Mouse (Mus musculus) G1E (cell line): Measurements from ENCODE around the gene Rrn3. TPM values are rescaled to one million over a fixed set of nuclear protein-coding genes. Genes with fewer than 3 reads are reported as not detected.

Experiments
- ATAC-seq: 2 replicates; pipeline ENCODE4 v1.8.0; 2016; ENCODE audit warnings: mild to moderate bottlenecking; ENCODE audit not compliant: insufficient number of reproducible peaks, poor library complexity, low FRiP score, severe bottlenecking; ENCODE audit errors: extremely low read depth
- DNase-seq: peaks from one replicate; pipeline ENCODE4 v3.0.0; 2012; ENCODE audit warnings: low spot score
- H3K27me3 ChIP-seq: 2 replicates; pipeline ENCODE4 v1.6.1; 2012; ENCODE audit warnings: mild to moderate bottlenecking, low read length, inconsistent platforms; ENCODE audit not compliant: insufficient read depth
- H3K36me3 ChIP-seq: replicated peaks from 2 replicates; pipeline ENCODE3; 2012; ENCODE audit warnings: mild to moderate bottlenecking, inconsistent platforms
- H3K4me1 ChIP-seq: 2 replicates; pipeline ENCODE4 v1.6.1; 2012; ENCODE audit warnings: low read depth, low read length, inconsistent platforms, mixed read lengths; ENCODE audit not compliant: insufficient read depth
- H3K4me3 ChIP-seq: 2 replicates; pipeline ENCODE4 v1.5.1; 2012; ENCODE audit warnings: low read depth, mild to moderate bottlenecking, inconsistent platforms, low read length, moderate library complexity, mixed read lengths
- H3K9me3 ChIP-seq: replicated peaks from 2 replicates; pipeline ENCODE4 v1.6.1; 2012; ENCODE audit warnings: inconsistent platforms
- CTCF ChIP-seq: IDR thresholded peaks from 2 replicates; pipeline ENCODE4 v1.5.1; 2012; ENCODE audit warnings: low read depth, low read length, inconsistent platforms, mixed read lengths
- GATA1 ChIP-seq: IDR thresholded peaks from 2 replicates; pipeline ENCODE4 v1.6.1; 2012; ENCODE audit warnings: borderline replicate concordance, low read length, inconsistent platforms, mixed read lengths
- GATA2 ChIP-seq: IDR thresholded peaks from 2 replicates; pipeline ENCODE4 v1.6.1; 2012; ENCODE audit warnings: low read depth, low read length, inconsistent platforms, borderline replicate concordance
- POLR2AphosphoS5 ChIP-seq: IDR thresholded peaks from 2 replicates; pipeline ENCODE4 v1.6.1; 2012; ENCODE audit warnings: low read depth, low read length, inconsistent platforms; ENCODE audit not compliant: insufficient replicate concordance
- TAL1 ChIP-seq: conservative IDR thresholded peaks from 2 replicates; pipeline ENCODE4 v1.6.1; 2012; ENCODE audit warnings: low read depth, low read length, inconsistent platforms, mixed read lengths
- polyA plus RNA-seq: library from polyadenylated mRNA; stranded (reverse); fragments of >175 nt; gene quantifications from 2 replicates; pipeline ENCODE4 v1.2.3, GENCODE M21; 2012
- total RNA-seq, 2 experiments: library from RNA; stranded (forward) in 1 of 2; stranded (reverse) in 1 of 2; fragments of 200-1000 nt in 1 of 2; fragments of >200 nt in 1 of 2; fragmentation: Nextera tagmentation in 1 of 2; gene quantifications; 2 replicates each; pipeline ENCODE4 v1.2.3; 2014 to 2017

Gene Rrn3
- total and polyA plus RNA-seq, 3 experiments, result 21.2 to 72.3 (median 67.6) TPM

DNA sequence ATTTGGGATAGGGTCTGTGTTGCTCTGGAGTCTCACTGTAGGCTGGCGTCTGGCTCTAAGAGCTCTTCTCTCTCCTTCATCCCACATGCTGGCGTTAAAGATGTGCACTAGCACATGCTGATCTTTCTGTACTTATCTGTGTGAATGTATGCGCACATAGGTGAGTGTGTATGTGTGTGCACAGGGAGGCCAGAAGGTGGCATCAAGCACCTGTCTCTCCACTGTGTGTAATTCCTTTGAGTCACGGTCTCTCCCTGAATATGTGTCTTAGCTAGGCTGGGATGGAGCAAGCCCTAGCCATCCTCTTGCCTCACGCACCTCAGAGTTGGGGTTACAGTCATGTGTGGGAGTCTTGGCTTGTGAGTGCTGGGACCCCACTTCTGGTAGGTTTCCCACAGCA lies 40.3 kb downstream of the Rrn3 start:
- no peak overlapping the region for H3K4me3 ChIP-seq

GRCm38 (mm10) chr16:13825781-13826490 lies 45.4 kb downstream of the Rrn3 start:
- no peak for ATAC-seq
- H3K36me3 ChIP-seq, result peaks cover 73% of the 10 kb centered on the region
- DNase-seq, result no peak
- no peak overlapping the region for H3K4me3 ChIP-seq
- no peaks in the 10 kb centered on the region for H3K27me3 ChIP-seq
- no peaks in the 10 kb centered on the region for H3K9me3 ChIP-seq
- H3K4me1 ChIP-seq, result peaks cover 24% of the 10 kb centered on the region
- TF ChIP-seq GATA1, result no peak

More for the DNA sequence above, 40.3 kb downstream of the Rrn3 start:
- Histone ChIP-seq H3K4me1 (peaks cover 44% of the 10 kb centered on the region), H3K9me3 (no peaks in the 10 kb centered on the region), H3K36me3 (peaks cover 42% of the 10 kb centered on the region), H3K27me3 (no peaks in the 10 kb centered on the region)
- no peak for TF ChIP-seq CTCF
- no peak for TF ChIP-seq GATA2
- no peak for TF ChIP-seq GATA1
- TF ChIP-seq POLR2AphosphoS5, result no peak
- TF ChIP-seq TAL1, result no peak
- ATAC-seq (no peak), DNase-seq (no peak)

DNA sequence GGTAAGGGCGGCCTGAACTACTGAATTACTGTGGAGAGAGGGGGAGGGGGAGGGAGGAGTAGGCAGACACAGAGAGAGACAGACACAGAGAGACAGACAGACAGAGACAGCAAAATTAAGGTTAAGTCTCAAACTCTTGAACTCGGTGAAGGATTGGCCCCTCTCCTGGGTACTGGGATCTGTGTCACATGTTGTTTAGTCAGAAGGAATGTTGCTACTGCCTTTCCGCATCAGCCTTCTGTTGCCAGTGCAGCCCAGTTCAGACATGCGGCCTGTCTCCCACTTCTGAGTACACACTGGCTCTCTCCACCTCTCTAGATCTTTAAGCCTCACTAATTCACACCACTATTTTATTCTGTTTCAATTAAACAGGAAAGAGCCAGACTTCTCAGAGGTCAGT lies 46.0 kb downstream of the Rrn3 start:
- no peaks in the 10 kb centered on the region for H3K27me3 ChIP-seq
- ATAC-seq (no peak), DNase-seq (no peak)
- H3K4me1 ChIP-seq, result peaks cover 23% of the 10 kb centered on the region
- no peak for TF ChIP-seq GATA2
- no peak overlapping the region for H3K4me3 ChIP-seq
- H3K36me3 ChIP-seq, result peaks cover 76% of the 10 kb centered on the region
- no peaks in the 10 kb centered on the region for H3K9me3 ChIP-seq

GRCm38 (mm10) chr16:13830444-13830843 lies 49.9 kb downstream of the Rrn3 start:
- no peak for ATAC-seq
- peaks cover 93% of the 10 kb centered on the region for H3K36me3 ChIP-seq
- no peak for DNase-seq
- H3K4me3 ChIP-seq, result no peak overlapping the region
- peaks cover 10% of the 10 kb centered on the region for H3K4me1 ChIP-seq
- no peaks in the 10 kb centered on the region for H3K9me3 ChIP-seq
- no peaks in the 10 kb centered on the region for H3K27me3 ChIP-seq
- TF ChIP-seq GATA1 (no peak), TAL1 (no peak), GATA2 (no peak), POLR2AphosphoS5 (no peak), CTCF (no peak)

DNA sequence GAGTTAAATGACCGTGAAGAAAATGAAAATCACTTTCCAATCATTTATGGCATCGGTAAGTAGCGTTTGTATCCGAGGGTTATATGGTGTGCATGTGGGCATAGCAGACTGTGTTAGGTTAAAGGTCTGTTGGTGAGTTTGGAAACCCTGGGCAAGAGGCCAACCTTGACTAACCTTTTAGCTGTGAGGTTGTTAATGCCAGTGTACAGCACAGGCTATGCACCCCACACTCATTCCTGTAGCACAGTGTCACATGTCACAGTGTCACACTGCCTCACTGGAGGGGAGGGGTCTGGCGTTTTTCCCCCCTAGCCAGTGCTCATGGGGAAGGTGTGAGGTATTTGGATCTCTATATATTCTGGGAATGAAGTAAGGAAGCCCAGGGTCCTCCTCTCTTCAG lies 51.1 kb downstream of the Rrn3 start:
- DNase-seq (no peak), ATAC-seq (no peak)
- peaks cover 94% of the 10 kb centered on the region for H3K36me3 ChIP-seq
- no peaks in the 10 kb centered on the region; the same call in 1 of the 2 replicates for H3K4me1 ChIP-seq
- H3K9me3 ChIP-seq, result no peaks in the 10 kb centered on the region
- H3K4me3 ChIP-seq, result no peak overlapping the region
- TF ChIP-seq TAL1 (no peak), GATA2 (no peak), GATA1 (no peak), CTCF (no peak), POLR2AphosphoS5 (no peak)
- no peaks in the 10 kb centered on the region for H3K27me3 ChIP-seq

- no peaks in the 10 kb centered on the region for H3K9me3 ChIP-seq
- H3K4me3 ChIP-seq, result no peak overlapping the region
- H3K36me3 ChIP-seq, result peaks cover 94% of the 10 kb centered on the region
- ATAC-seq, result no peak
- DNase-seq, result no peak
- H3K27me3 ChIP-seq, result no peaks in the 10 kb centered on the region
- no peak for TF ChIP-seq CTCF
- TF ChIP-seq GATA2, result no peak
- no peak for TF ChIP-seq TAL1
- TF ChIP-seq GATA1, result no peak
- no peak for TF ChIP-seq POLR2AphosphoS5
- H3K4me1 ChIP-seq, result no peaks in the 10 kb centered on the region; the same call in 1 of the 2 replicates
These were observed 53.9 kb downstream of the Rrn3 start for GRCm38 (mm10) chr16:13834382-13834781.

- ATAC-seq, result no peak
- Histone ChIP-seq H3K9me3 (no peaks in the 10 kb centered on the region), H3K36me3 (peaks cover 88% of the 10 kb centered on the region), H3K4me3 (no peak overlapping the region), H3K4me1 (no peaks in the 10 kb centered on the region), H3K27me3 (no peaks in the 10 kb centered on the region)
- no peak for DNase-seq
- TF ChIP-seq GATA2, result no peak
- TF ChIP-seq TAL1, result no peak
These were observed 59.5 kb downstream of the Rrn3 start for GRCm38 (mm10) chr16:13840056-13840455.
